Mouse (Mus musculus): ENCODE results near the gene Bicc1. TPM values are rescaled to one million over a fixed set of nuclear protein-coding genes. Genes with fewer than 3 reads are reported as not detected.

Gene Bicc1
- polyA plus RNA-seq, 1 experiment from 2014 or later: 44.8 TPM

DNA sequence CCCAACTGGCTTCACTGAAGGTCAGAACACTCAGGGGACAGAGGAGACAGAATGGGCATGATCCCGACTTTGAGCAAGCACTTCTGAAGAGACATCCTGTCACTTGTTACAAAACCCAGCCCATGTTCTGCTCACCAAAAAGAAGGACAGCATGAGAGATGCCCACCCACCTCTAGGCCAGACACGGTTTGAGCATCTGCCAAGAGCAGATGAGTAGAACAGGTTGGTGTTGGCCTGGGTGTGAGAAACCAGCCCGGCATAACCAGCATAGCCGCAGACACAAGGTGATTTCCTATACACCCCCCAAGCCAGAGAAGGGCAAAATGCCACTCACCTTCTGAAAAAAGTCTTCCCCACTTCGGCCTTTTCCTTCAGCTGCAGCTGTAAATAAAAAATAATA lies 80.6 kb downstream of the Bicc1 start:
- 95% methylated on average over 5 of the region's 5 CpGs for WGBS
- DNase-seq (ENCODE audit: low spot score): no peak
- H3K27me3 ChIP-seq (replicated peaks; ENCODE audit: control insufficient read depth, insufficient read depth, low read length): no peaks in the 10 kb centered on the region
- H3K4me2 ChIP-seq (ENCODE audit: low read depth, low read length): no peak overlapping the region
- H3K27ac ChIP-seq (replicated peaks; ENCODE audit: low read depth, low read length): no peak overlapping the region
- no peak overlapping the region for H3K4me3 ChIP-seq (ENCODE audit: low read depth, low read length)
- H3K36me3 ChIP-seq (ENCODE audit: control insufficient read depth, insufficient read depth, low read length): 0 out of 2 replicates have a peak, but pooled peaks cover 10% of the 10 kb centered on the region
- no peak for ATAC-seq (ENCODE audit: low read depth)
- H3K9me3 ChIP-seq (ENCODE audit: control insufficient read depth, low read length): no peaks in the 10 kb centered on the region
- no peak overlapping the region for H3K9ac ChIP-seq (ENCODE audit: low read depth, low read length)
- H3K4me1 ChIP-seq (ENCODE audit: control insufficient read depth, insufficient read depth, low read length): peaks cover 4% of the 10 kb centered on the region; the same call in 1 of the 2 replicates

DNA sequence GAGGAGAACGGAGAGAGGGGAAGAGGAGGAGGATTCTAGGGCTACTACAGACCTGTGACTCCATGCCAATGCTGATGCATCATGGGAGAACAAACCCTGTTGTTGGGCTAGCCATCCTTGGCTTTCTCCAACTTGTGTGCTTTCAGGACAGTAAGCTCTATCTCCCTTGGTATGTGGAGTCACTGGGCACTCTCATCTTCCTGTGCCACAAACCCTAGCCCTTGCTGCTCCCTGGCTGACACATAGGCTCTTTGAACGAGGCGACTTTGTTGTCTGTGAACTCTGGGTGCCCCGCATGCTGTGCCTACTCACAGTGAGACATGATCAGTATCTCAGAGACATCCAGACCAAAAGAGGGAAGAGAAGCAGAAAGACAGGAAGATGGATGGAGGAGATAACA lies 94.5 kb downstream of the Bicc1 start:
- no peak for ATAC-seq (ENCODE audit: low read depth)
- H3K27ac ChIP-seq (replicated peaks; ENCODE audit: low read depth, low read length): no peak overlapping the region
- H3K4me2 ChIP-seq (ENCODE audit: low read depth, low read length): no peak overlapping the region
- no peak overlapping the region for H3K4me3 ChIP-seq (ENCODE audit: low read depth, low read length)
- WGBS: 72% methylated on average over 4 of the region's 4 CpGs
- no peak for DNase-seq (ENCODE audit: low spot score)
- no peak overlapping the region for H3K9ac ChIP-seq (ENCODE audit: low read depth, low read length)
- no peaks in the 10 kb centered on the region for H3K27me3 ChIP-seq (replicated peaks; ENCODE audit: control insufficient read depth, insufficient read depth, low read length)
- H3K9me3 ChIP-seq (ENCODE audit: control insufficient read depth, low read length): no peaks in the 10 kb centered on the region
- H3K36me3 ChIP-seq (ENCODE audit: control insufficient read depth, insufficient read depth, low read length): no peaks in the 10 kb centered on the region
- peaks cover 22% of the 10 kb centered on the region for H3K4me1 ChIP-seq (ENCODE audit: control insufficient read depth, insufficient read depth, low read length)

DNA sequence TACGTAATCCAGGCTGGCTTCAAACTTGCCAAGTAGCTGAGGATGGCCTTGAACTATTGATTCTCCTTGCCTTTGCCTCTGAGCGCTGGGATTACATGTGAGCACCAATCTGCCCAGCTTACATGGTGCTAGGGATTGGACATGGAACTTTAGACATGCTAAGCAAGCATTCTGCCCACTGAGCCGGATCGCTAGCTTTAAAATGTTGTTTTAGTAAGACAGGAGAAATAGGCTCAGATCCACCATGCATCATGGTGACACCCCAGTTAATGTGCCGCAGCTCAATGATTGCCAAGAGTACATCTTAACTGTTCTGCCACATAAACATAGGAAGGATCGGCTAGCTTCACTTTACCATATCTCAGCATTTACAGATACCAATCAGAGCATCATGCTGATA lies 94.9 kb downstream of the Bicc1 start:
- no peak for DNase-seq (ENCODE audit: low spot score)
- Histone ChIP-seq H3K36me3 (ENCODE audit: control insufficient read depth, insufficient read depth, low read length) (no peaks in the 10 kb centered on the region), H3K9me3 (ENCODE audit: control insufficient read depth, low read length) (no peaks in the 10 kb centered on the region), H3K4me2 (ENCODE audit: low read depth, low read length) (no peak overlapping the region), H3K4me1 (ENCODE audit: control insufficient read depth, insufficient read depth, low read length) (peaks cover 22% of the 10 kb centered on the region), H3K4me3 (ENCODE audit: low read depth, low read length) (no peak overlapping the region), H3K27ac (replicated peaks; ENCODE audit: low read depth, low read length) (no peak overlapping the region), H3K9ac (ENCODE audit: low read depth, low read length) (no peak overlapping the region), H3K27me3 (replicated peaks; ENCODE audit: control insufficient read depth, insufficient read depth, low read length) (no peaks in the 10 kb centered on the region)
- no peak for ATAC-seq (ENCODE audit: low read depth)
- WGBS: 94% methylated on average over 6 of the region's 6 CpGs

DNA sequence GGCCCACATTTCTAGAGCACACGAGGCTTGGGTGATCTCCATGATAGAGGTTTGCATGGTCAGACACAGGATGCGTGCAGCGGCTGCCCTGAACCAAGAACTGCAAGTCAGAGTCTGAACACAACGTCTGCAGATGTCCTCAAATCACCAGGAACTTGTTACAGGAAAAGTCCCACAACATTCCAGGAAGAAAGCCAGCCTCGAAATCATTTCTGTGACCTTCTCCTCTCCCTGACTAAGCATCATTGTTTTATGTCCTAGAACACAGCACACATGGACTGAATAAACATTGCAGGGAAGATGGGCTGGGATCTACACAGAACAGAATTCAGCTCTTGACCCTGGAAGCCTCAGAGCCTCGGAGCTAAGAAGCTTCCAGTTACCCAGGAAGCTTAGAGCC lies 97.3 kb downstream of the Bicc1 start:
- Histone ChIP-seq H3K9me3 (ENCODE audit: control insufficient read depth, low read length) (no peaks in the 10 kb centered on the region), H3K4me3 (ENCODE audit: low read depth, low read length) (no peak overlapping the region), H3K9ac (ENCODE audit: low read depth, low read length) (no peak overlapping the region), H3K36me3 (ENCODE audit: control insufficient read depth, insufficient read depth, low read length) (no peaks in the 10 kb centered on the region), H3K4me1 (ENCODE audit: control insufficient read depth, insufficient read depth, low read length) (peaks cover 37% of the 10 kb centered on the region), H3K27ac (replicated peaks; ENCODE audit: low read depth, low read length) (no peak overlapping the region), H3K4me2 (ENCODE audit: low read depth, low read length) (no peak overlapping the region), H3K27me3 (replicated peaks; ENCODE audit: control insufficient read depth, insufficient read depth, low read length) (no peaks in the 10 kb centered on the region)
- WGBS: 50% methylated on average over 6 of the region's 6 CpGs
- ATAC-seq (ENCODE audit: low read depth): no peak
- DNase-seq (ENCODE audit: low spot score): no peak

DNA sequence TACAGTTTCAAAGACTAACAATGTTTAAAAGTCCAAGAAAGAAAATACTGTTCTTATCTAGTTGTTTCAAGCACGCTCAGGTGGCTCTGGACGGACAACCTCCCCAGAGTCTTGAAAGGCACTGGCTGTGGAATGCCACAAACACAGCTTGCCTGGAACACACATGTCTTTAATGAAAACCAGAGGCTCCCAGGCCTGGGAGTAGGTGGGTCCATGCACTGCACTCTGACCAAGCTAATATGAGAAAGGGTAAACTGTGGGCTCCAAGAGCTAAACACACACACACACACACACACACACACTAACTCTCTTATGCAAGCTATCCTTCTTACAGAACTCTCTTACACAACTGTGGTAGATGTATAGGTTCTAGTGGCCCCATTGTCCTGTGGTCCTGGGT lies 99.2 kb downstream of the Bicc1 start:
- 24% methylated on average over 2 of the region's 2 CpGs for WGBS
- Histone ChIP-seq H3K27me3 (replicated peaks; ENCODE audit: control insufficient read depth, insufficient read depth, low read length) (no peaks in the 10 kb centered on the region), H3K4me2 (ENCODE audit: low read depth, low read length) (no peak overlapping the region), H3K27ac (replicated peaks; ENCODE audit: low read depth, low read length) (no peak overlapping the region; the same call in 1 of the 2 replicates), H3K9me3 (ENCODE audit: control insufficient read depth, low read length) (no peaks in the 10 kb centered on the region), H3K36me3 (ENCODE audit: control insufficient read depth, insufficient read depth, low read length) (no peaks in the 10 kb centered on the region), H3K4me1 (ENCODE audit: control insufficient read depth, insufficient read depth, low read length) (peaks cover 37% of the 10 kb centered on the region), H3K9ac (ENCODE audit: low read depth, low read length) (no peak overlapping the region), H3K4me3 (ENCODE audit: low read depth, low read length) (no peak overlapping the region)
- DNase-seq (ENCODE audit: low spot score) (peak; percentile 81), ATAC-seq (ENCODE audit: low read depth) (no peak)

DNA sequence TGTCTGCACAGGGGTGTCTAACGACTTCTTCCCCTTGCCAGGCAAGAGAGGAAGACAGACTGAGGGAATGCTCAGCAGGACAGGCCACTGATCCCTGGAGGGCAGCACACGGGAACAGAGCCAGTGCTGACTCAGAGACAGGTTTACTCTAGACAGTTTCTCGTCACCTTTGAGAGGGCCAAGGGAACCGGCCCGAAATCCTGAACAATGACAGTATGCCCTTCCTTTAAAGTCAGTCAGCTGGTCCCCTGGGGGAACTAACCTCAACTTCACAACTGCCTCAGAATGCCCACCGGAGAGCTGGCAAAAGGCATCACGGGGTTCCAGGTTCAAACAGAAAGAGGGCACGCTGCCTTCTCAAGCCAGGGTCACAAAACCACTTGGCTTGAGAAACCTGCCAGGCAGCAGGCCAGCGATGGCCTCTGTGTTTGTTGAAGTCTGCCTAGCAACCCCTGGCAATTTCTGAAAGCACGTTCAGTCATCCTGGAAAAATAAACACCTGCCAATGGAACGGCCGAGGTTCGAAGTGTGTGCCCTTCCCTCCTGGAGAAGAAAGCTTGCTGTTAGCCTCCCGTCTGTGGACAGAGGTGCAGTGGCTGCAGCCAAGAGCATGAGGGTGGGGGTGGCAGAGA lies 100.8 kb downstream of the Bicc1 start:
- Histone ChIP-seq H3K9me3 (ENCODE audit: control insufficient read depth, low read length) (no peaks in the 10 kb centered on the region), H3K27ac (replicated peaks; ENCODE audit: low read depth, low read length) (peak overlapping the region; percentile 48), H3K9ac (ENCODE audit: low read depth, low read length) (peak overlapping the region; percentile 34; the same call in 1 of the 2 replicates), H3K4me3 (ENCODE audit: low read depth, low read length) (no peak overlapping the region), H3K4me2 (ENCODE audit: low read depth, low read length) (no peak overlapping the region; the same call in 1 of the 2 replicates), H3K4me1 (ENCODE audit: control insufficient read depth, insufficient read depth, low read length) (peaks cover 37% of the 10 kb centered on the region), H3K27me3 (replicated peaks; ENCODE audit: control insufficient read depth, insufficient read depth, low read length) (no peaks in the 10 kb centered on the region), H3K36me3 (ENCODE audit: control insufficient read depth, insufficient read depth, low read length) (no peaks in the 10 kb centered on the region)
- ATAC-seq (ENCODE audit: low read depth): peak; percentile 26; the same call in 1 of the 2 replicates
- no peak for DNase-seq (ENCODE audit: low spot score)
- WGBS: 36% methylated on average over 14 of the region's 14 CpGs

DNA sequence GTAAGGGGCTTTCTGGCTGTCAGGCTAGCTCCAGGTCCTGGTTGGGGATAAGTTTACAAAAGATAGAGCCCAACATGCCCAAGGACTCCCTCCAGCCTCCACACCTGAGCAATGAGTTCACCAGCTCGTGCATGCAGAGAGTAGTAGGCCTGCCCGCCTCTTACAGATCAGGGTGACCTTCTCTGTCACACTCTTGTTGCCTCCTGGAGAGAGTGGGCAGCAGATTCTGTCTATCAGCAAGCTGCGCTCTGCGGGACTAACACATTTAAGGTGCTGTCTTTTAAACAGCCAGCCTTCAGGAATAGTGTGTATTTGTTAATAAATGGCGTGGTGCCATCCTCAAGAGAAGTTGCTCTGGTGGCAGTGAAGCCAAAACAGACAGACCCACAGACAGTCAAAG lies 101.4 kb downstream of the Bicc1 start:
- WGBS: 81% methylated on average over 5 of the region's 5 CpGs
- H3K9ac ChIP-seq (ENCODE audit: low read depth, low read length): no peak overlapping the region
- H3K27me3 ChIP-seq (replicated peaks; ENCODE audit: control insufficient read depth, insufficient read depth, low read length): no peaks in the 10 kb centered on the region
- no peak overlapping the region for H3K4me2 ChIP-seq (ENCODE audit: low read depth, low read length)
- H3K4me1 ChIP-seq (ENCODE audit: control insufficient read depth, insufficient read depth, low read length): peaks cover 37% of the 10 kb centered on the region
- H3K4me3 ChIP-seq (ENCODE audit: low read depth, low read length): no peak overlapping the region
- H3K27ac ChIP-seq (replicated peaks; ENCODE audit: low read depth, low read length): no peak overlapping the region
- ATAC-seq (ENCODE audit: low read depth) (no peak), DNase-seq (ENCODE audit: low spot score) (no peak)
- no peaks in the 10 kb centered on the region for H3K9me3 ChIP-seq (ENCODE audit: control insufficient read depth, low read length)
- H3K36me3 ChIP-seq (ENCODE audit: control insufficient read depth, insufficient read depth, low read length): no peaks in the 10 kb centered on the region

DNA sequence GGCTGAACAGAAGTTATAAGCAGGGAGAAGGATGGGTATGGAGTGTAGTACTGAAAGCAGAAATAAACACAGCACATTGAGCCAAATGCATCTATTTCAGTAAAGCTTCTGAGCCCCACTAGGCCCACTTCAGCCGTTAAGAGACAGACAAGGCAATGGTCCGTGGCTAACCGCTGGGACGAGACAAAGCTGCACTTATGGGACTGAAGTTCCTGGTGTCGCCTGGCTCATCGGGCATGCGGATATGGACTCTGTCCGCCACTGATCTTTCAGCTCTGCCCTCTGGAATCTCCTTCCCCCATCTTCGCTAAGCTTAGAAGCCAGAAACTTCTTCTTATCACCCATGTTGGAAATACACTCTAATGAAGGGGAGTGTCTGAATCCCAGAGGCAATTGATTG lies 106.8 kb downstream of the Bicc1 start:
- Histone ChIP-seq H3K36me3 (ENCODE audit: control insufficient read depth, insufficient read depth, low read length) (no peaks in the 10 kb centered on the region), H3K4me1 (ENCODE audit: control insufficient read depth, insufficient read depth, low read length) (peaks cover 6% of the 10 kb centered on the region; the same call in 1 of the 2 replicates), H3K27ac (replicated peaks; ENCODE audit: low read depth, low read length) (no peak overlapping the region), H3K27me3 (replicated peaks; ENCODE audit: control insufficient read depth, insufficient read depth, low read length) (no peaks in the 10 kb centered on the region), H3K9me3 (ENCODE audit: control insufficient read depth, low read length) (no peaks in the 10 kb centered on the region), H3K9ac (ENCODE audit: low read depth, low read length) (no peak overlapping the region), H3K4me2 (ENCODE audit: low read depth, low read length) (no peak overlapping the region), H3K4me3 (ENCODE audit: low read depth, low read length) (no peak overlapping the region)
- WGBS: 82% methylated on average over 9 of the region's 9 CpGs
- no peak for ATAC-seq (ENCODE audit: low read depth)
- DNase-seq (ENCODE audit: low spot score): no peak

DNA sequence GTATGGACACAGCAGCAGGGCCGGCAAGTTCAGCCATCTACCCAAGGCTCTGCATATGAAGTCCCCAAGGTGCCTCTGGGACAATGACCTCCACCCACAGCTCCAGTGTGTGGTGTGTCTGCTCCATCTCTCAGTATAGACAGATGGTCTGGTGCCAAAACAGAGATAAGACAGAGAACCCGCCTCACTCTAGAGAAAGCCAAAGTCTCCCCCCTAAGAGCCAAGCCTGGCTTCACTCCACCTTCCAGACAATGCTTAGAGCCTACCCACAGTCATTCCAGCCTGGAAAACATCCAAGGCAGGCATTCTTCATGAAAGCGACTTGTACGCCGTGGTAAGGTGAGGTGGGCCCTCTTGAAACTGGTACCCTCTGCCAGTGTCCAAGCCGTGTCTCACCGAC lies 107.3 kb downstream of the Bicc1 start:
- H3K27ac ChIP-seq (replicated peaks; ENCODE audit: low read depth, low read length): no peak overlapping the region
- H3K27me3 ChIP-seq (replicated peaks; ENCODE audit: control insufficient read depth, insufficient read depth, low read length): no peaks in the 10 kb centered on the region
- no peaks in the 10 kb centered on the region for H3K36me3 ChIP-seq (ENCODE audit: control insufficient read depth, insufficient read depth, low read length)
- DNase-seq (ENCODE audit: low spot score): no peak
- peaks cover 3% of the 10 kb centered on the region; the same call in 1 of the 2 replicates for H3K4me1 ChIP-seq (ENCODE audit: control insufficient read depth, insufficient read depth, low read length)
- H3K4me3 ChIP-seq (ENCODE audit: low read depth, low read length): no peak overlapping the region
- no peak for ATAC-seq (ENCODE audit: low read depth)
- 66% methylated on average over 7 of the region's 7 CpGs for WGBS
- H3K9ac ChIP-seq (ENCODE audit: low read depth, low read length): no peak overlapping the region
- no peak overlapping the region for H3K4me2 ChIP-seq (ENCODE audit: low read depth, low read length)
- no peaks in the 10 kb centered on the region for H3K9me3 ChIP-seq (ENCODE audit: control insufficient read depth, low read length)
